Mouse (Mus musculus) ES-Bruce4 (cell line): ENCODE data around the gene Gm10198.

Source experiments
- CTCF ChIP-seq: IDR thresholded peaks from one replicate; pipeline ENCODE4 v1.8.1; 2011; ENCODE audit warnings: low read depth, low read length
- EP300 ChIP-seq: IDR thresholded peaks from 2 replicates; pipeline ENCODE4 v1.6.1; 2011; ENCODE audit warnings: low read depth, low read length; ENCODE audit not compliant: insufficient read depth
- POLR2A ChIP-seq: IDR thresholded peaks from one replicate; pipeline ENCODE4 v1.8.1; 2011; ENCODE audit warnings: low read length; ENCODE audit not compliant: insufficient read depth

GRCm38 (mm10) chr13:111592485-111592884 lies at the start of gene Gm10198:
- no peak for TF ChIP-seq CTCF
- TF ChIP-seq POLR2A: no peak
- TF ChIP-seq EP300: no peak
